ENCODE assay signal across 35 mouse cellular contexts in genomic region chr13:48646696-48647095, GRCm38 (mm10). TPM values are rescaled to one million over a fixed set of nuclear protein-coding genes. Genes with fewer than 3 reads are reported as not detected.
DNase-seq lines count a peak whose midpoint lies in the region; ATAC-seq and TF ChIP-seq lines count a peak whose summit lies in the region.
"Had no signal": no experiment of that assay in that cellular context is flagged by ENCODE, and none has a peak within 500 bp of the region (broad histone marks: within the 10 kb centered on the region; RNA-seq: fewer than 3 reads in every experiment).

No protein-coding gene starts in this region.

- no peak for TF ChIP-seq POLR2A in testis, adult 2 months (IDR thresholded peaks at IDR 0.05; ENCODE audit: control insufficient read depth, low read depth, low read length)

- peak; percentile 24 for TF ChIP-seq CTCF in gastrocnemius, adult 2 months (IDR thresholded peaks at IDR 0.05)
- TF ChIP-seq CTCF in left cerebral cortex, adult 2 months (IDR thresholded peaks at IDR 0.05) = peak; percentile 7; the same call in 1 of the 2 replicates
- peak; percentile 19; the same call in 1 of the 2 replicates for TF ChIP-seq CTCF in testis, adult 2 months (IDR thresholded peaks at IDR 0.05; ENCODE audit: control insufficient read depth, insufficient read depth, insufficient replicate concordance, low read depth, low read length)
- TF ChIP-seq CTCF in intestine, postnatal 0 days (IDR thresholded peaks at IDR 0.05; ENCODE audit: low read depth) = no peak

- DNase-seq in gastrocnemius, adult 2 months = no peak
- DNase-seq in gastrocnemius, postnatal 36 days = no peak
- DNase-seq in left cerebral cortex, adult 2 months (ENCODE audit: extremely low spot score in 1 of 2, low spot score in 2 of 2) = no peak
- DNase-seq in left cerebral cortex, postnatal 36 days (ENCODE audit: low spot score in 2 of 2) = no peak
- no peak for DNase-seq in testis, postnatal 10 days (ENCODE audit: low spot score)
- no peak for DNase-seq in frontal cortex, adult 2 months (ENCODE audit: extremely low spot score in 1 of 2, low spot score in 1 of 2)
- DNase-seq: adrenal gland, postnatal 25 days; cerebellum, adult 2 months; cerebellum, postnatal 14 days; gastrocnemius, postnatal 25 days; heart, adult 18-20 months; heart, postnatal 10 days; kidney, postnatal 36 days; layer of hippocampus, postnatal 36 days; liver; lung, postnatal 4 days had no signal

- intact Hi-C loops in gastrocnemius, adult 2 months (cut with DNase I) = no loop called here
- intact Hi-C loops in gastrocnemius, postnatal 36 days (cut with DNase I) = no loop called here
- intact Hi-C loops in left cerebral cortex, adult 2 months (cut with DNase I) = no loop called here
- intact Hi-C loops in left cerebral cortex, postnatal 36 days (cut with DNase I) = no loop called here

- no peaks in the 10 kb centered on the region for H3K4me1 ChIP-seq in testis, adult 2 months (ENCODE audit: control insufficient read depth, insufficient read depth, low read length)
- H3K4me1 ChIP-seq in intestine, postnatal 0 days (replicated peaks; ENCODE audit: control insufficient read depth, insufficient read depth, low read length) = no peaks in the 10 kb centered on the region
- H3K4me1 ChIP-seq: forebrain, embryonic 13.5 days; hindbrain, embryonic 15.5 days; megakaryocyte, embryonic 14.5 days; midbrain, embryonic 13.5 days had no signal

- no peaks in the 10 kb centered on the region for H3K9me3 ChIP-seq in intestine, postnatal 0 days (ENCODE audit: control insufficient read depth)
- H3K9me3 ChIP-seq: forebrain, embryonic 13.5 days; G1E; heart, embryonic 13.5 days; hindbrain, embryonic 15.5 days; liver, embryonic 15.5 days; midbrain, embryonic 13.5 days had no signal

- H3K36me3 ChIP-seq in testis, adult 2 months (ENCODE audit: control insufficient read depth, insufficient read depth, low read length) = no peaks in the 10 kb centered on the region
- H3K36me3 ChIP-seq in intestine, postnatal 0 days (ENCODE audit: control insufficient read depth, insufficient read depth) = no peaks in the 10 kb centered on the region
- H3K36me3 ChIP-seq: G1E; heart, embryonic 13.5 days; hindbrain, embryonic 15.5 days; liver, embryonic 15.5 days; midbrain, embryonic 13.5 days had no signal

- WGBS in intestine, postnatal 0 days = 86% methylated on average over 4 of the region's 4 CpGs

- H3K4me2 ChIP-seq in intestine, postnatal 0 days (replicated peaks; ENCODE audit: low read depth) = no peak overlapping the region
- H3K4me2 ChIP-seq: forebrain, embryonic 13.5 days; heart, embryonic 13.5 days; hindbrain, embryonic 15.5 days; liver, embryonic 15.5 days; midbrain, embryonic 13.5 days had no signal

- no peak for ATAC-seq in intestine, postnatal 0 days
- ATAC-seq: forebrain, embryonic 13.5 days; intestine, embryonic 16.5 days; midbrain, embryonic 13.5 days had no signal

- no peaks in the 10 kb centered on the region for H3K27me3 ChIP-seq in testis, adult 2 months (ENCODE audit: control insufficient read depth, insufficient read depth, low read length)
- H3K27me3 ChIP-seq in intestine, postnatal 0 days (replicated peaks; ENCODE audit: control insufficient read depth, insufficient read depth, low read length) = no peaks in the 10 kb centered on the region; the same call in 1 of the 2 replicates
- H3K27me3 ChIP-seq: hindbrain, embryonic 15.5 days; liver, embryonic 15.5 days had no signal

- no peak overlapping the region for H3K27ac ChIP-seq in gastrocnemius, adult 2 months
- H3K27ac ChIP-seq in left cerebral cortex, adult 2 months = no peak overlapping the region
- no peak overlapping the region for H3K27ac ChIP-seq in testis, adult 2 months (ENCODE audit: control insufficient read depth, insufficient read depth, low read depth, low read length)
- H3K27ac ChIP-seq in intestine, postnatal 0 days (ENCODE audit: low read depth, low read length) = no peak overlapping the region
- H3K27ac ChIP-seq: forebrain, embryonic 13.5 days; heart, embryonic 13.5 days; hindbrain, embryonic 15.5 days; liver, embryonic 15.5 days; midbrain, embryonic 13.5 days had no signal

- no peak overlapping the region for H3K4me3 ChIP-seq in gastrocnemius, adult 2 months
- no peak overlapping the region for H3K4me3 ChIP-seq in left cerebral cortex, adult 2 months
- no peak overlapping the region for H3K4me3 ChIP-seq in testis, adult 2 months (ENCODE audit: control insufficient read depth, low read depth, low read length)
- H3K4me3 ChIP-seq in intestine, postnatal 0 days (ENCODE audit: low read depth, low read length) = no peak overlapping the region
- H3K4me3 ChIP-seq: forebrain, embryonic 13.5 days; heart, embryonic 13.5 days; hindbrain, embryonic 15.5 days; liver, embryonic 15.5 days; megakaryocyte, embryonic 14.5 days; midbrain, embryonic 13.5 days had no signal

- no peak overlapping the region for H3K9ac ChIP-seq in intestine, postnatal 0 days (ENCODE audit: low read depth, low read length)
- H3K9ac ChIP-seq: forebrain, embryonic 13.5 days; heart, embryonic 13.5 days; hindbrain, embryonic 15.5 days; liver, embryonic 15.5 days; midbrain, embryonic 13.5 days had no signal

RNA-seq across cellular contexts. Expression of gene Barx1, which starts 16.1 kb away (rescaled TPM):
- total RNA-seq in gastrocnemius, adult 2 months (2021) = not detected
- total RNA-seq in gastrocnemius, postnatal 36 days (2021) = not detected
- total RNA-seq in left cerebral cortex, adult 2 months (2021) = not detected
- not detected for total RNA-seq in left cerebral cortex, postnatal 36 days (2021)
- 0.19 and 0.32 TPM in 2 replicates for polyA plus RNA-seq in testis, adult 2 months (2012; rRNA removed)
- polyA plus RNA-seq in intestine, postnatal 0 days (2015; fragmentation: Nextera tagmentation; extraction: Ambion mirVana) = 0.29 and 2.1 TPM in 2 replicates
- polyA plus RNA-seq in frontal cortex, adult 2 months (2012; rRNA removed) = not detected in 2 replicates
- total RNA-seq: adrenal gland, adult 18-20 months; adrenal gland, postnatal 25 days; CH12.LX; G1E; gastrocnemius, postnatal 25 days; heart, adult 18-20 months; heart, postnatal 10 days; hematopoietic stem cell, adult 5-6 weeks; layer of hippocampus, adult 8-10 months; layer of hippocampus, postnatal 36 days; left cerebral cortex, postnatal 10 days; neutrophil, adult 5-6 weeks had no signal
- polyA plus RNA-seq: C2C12; cerebellum, adult 2 months; forebrain, embryonic 13.5 days; G1E; hindbrain, embryonic 15.5 days; kidney, embryonic 14.5 days; neural tube, embryonic 11.5 days had no signal

RNA-seq across cellular contexts. Expression of gene Ptpdc1, which starts 21.2 kb away (rescaled TPM):
- 1 to 10 TPM; 3.2 to 4.7 TPM for total RNA-seq in gastrocnemius, adult 2 months (2021)
- 1 to 10 TPM; 3.4 to 3.8 TPM for total RNA-seq in gastrocnemius, postnatal 36 days (2021)
- total RNA-seq in left cerebral cortex, adult 2 months (2021) = 10 to 100 TPM; 22.9 to 28.5 TPM
- 10 to 100 TPM; 23.5 to 28.9 TPM for total RNA-seq in left cerebral cortex, postnatal 36 days (2021)
- polyA plus RNA-seq in testis, adult 2 months (2012; rRNA removed) = 36.4 and 38.7 TPM in 2 replicates
- polyA plus RNA-seq in intestine, postnatal 0 days (2015; fragmentation: Nextera tagmentation; extraction: Ambion mirVana) = 1.9 and 2.5 TPM in 2 replicates
- 24.0 and 24.8 TPM in 2 replicates for polyA plus RNA-seq in frontal cortex, adult 2 months (2012; rRNA removed)
- total RNA-seq: CH12.LX had no signal
- polyA plus RNA-seq: G1E had no signal

Comparison
In these comparisons a context has a peak if more than half of its experiments do, and no peak if none do; other contexts are left out.
1. RNA of gene Ptpdc1, which starts 21.2 kb away (total RNA-seq): 23.5 to 28.9 TPM in left cerebral cortex, postnatal 36 days and 22.9 to 28.5 TPM in left cerebral cortex, adult 2 months; 3.2 to 4.7 TPM in gastrocnemius, adult 2 months and 3.4 to 3.8 TPM in gastrocnemius, postnatal 36 days; every median in the first group is over 4 times any median in the second.